Mouse (Mus musculus): ENCODE measurements at regions not wholly inside any gene's neighbourhood (a gene's known extent, or its start where the extent isn't known, plus 50 kb on each side); places are given as distances from the start of the nearest gene placed in this dataset.

DNA sequence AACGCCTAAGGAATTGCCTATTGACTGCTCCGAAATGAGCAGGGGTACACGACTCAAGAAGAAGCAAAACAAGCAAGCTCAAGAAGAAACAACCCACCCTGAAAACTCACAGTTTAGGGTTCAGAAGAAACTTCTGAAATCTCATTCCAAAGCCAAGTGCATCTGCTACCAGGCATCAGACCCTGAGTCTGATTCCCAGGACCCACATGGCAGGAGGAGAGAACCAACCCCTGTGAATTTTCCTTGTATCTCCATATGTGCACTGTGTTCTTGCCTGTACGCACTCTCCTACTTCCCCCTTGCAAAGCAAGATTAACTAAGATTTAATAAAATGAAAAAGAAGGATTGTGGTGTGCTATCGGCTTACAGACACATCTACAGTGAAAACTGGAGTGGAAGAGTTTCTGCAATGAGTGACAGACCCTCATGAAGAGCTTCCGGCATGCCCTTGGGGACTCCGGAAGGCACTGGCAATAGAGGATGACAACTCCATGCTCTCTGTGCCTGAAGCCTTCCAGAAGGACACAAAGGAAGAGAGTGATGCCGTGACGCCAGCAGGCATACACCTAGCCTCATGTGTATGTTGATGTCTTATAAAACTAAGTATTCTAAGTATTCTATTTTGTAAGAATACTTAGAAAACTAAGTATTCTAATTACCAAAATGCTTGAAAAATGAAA is 55.2 kb upstream of the 1110032F04Rik start:
- Histone ChIP-seq H3K36me3 (ENCODE audit: control insufficient read depth, insufficient read depth, low read length) (no peaks in the 10 kb centered on the region), H3K9me3 (ENCODE audit: control insufficient read depth, low read length) (no peaks in the 10 kb centered on the region), H3K4me3 (ENCODE audit: low read depth, low read length) (no peak overlapping the region), H3K4me2 (no peak overlapping the region), H3K4me1 (replicated peaks; ENCODE audit: control insufficient read depth, insufficient read depth, low read length) (no peaks in the 10 kb centered on the region), H3K27me3 (replicated peaks; ENCODE audit: control insufficient read depth, insufficient read depth, low read length) (no peaks in the 10 kb centered on the region), H3K9ac (ENCODE audit: low read depth, low read length) (no peak overlapping the region), H3K27ac (ENCODE audit: low read depth, low read length) (no peak overlapping the region)
- 83% methylated on average over 9 of the region's 9 CpGs for WGBS
- DNase-seq (ENCODE audit: low spot score) (no peak), ATAC-seq (replicated peaks; ENCODE audit: low FRiP score) (no peak)

DNA sequence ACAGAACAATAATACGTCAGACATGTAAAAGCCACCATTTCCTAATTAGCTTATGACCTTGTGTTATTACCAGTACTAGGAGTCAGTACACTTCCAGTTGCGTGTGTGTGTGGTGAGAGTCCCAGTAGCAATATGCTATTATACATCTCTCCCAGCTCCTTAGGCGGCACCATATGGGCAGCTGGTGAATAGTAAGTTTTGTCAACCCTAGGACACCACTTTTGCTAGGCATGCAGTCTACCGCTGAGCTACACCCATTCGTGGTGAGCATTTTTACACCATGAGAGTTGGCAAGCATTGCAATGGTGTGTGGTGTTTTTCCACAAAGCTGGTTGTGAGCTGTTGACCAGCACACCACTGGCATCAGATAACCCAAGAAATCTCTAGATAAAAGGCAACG is 53.8 kb upstream of the 1110032F04Rik start:
- no peak for DNase-seq (ENCODE audit: low spot score)
- no peaks in the 10 kb centered on the region for H3K27me3 ChIP-seq (replicated peaks; ENCODE audit: control insufficient read depth, insufficient read depth, low read length)
- WGBS, result 85% methylated on average over 6 of the region's 6 CpGs
- H3K9me3 ChIP-seq (ENCODE audit: control insufficient read depth, low read length), result no peaks in the 10 kb centered on the region
- no peak overlapping the region for H3K4me3 ChIP-seq (ENCODE audit: low read depth, low read length)
- H3K4me2 ChIP-seq, result no peak overlapping the region
- H3K36me3 ChIP-seq (ENCODE audit: control insufficient read depth, insufficient read depth, low read length), result no peaks in the 10 kb centered on the region
- no peak overlapping the region for H3K27ac ChIP-seq (ENCODE audit: low read depth, low read length)
- ATAC-seq (replicated peaks; ENCODE audit: low FRiP score), result no peak
- no peaks in the 10 kb centered on the region for H3K4me1 ChIP-seq (replicated peaks; ENCODE audit: control insufficient read depth, insufficient read depth, low read length)
- no peak overlapping the region for H3K9ac ChIP-seq (ENCODE audit: low read depth, low read length)

DNA sequence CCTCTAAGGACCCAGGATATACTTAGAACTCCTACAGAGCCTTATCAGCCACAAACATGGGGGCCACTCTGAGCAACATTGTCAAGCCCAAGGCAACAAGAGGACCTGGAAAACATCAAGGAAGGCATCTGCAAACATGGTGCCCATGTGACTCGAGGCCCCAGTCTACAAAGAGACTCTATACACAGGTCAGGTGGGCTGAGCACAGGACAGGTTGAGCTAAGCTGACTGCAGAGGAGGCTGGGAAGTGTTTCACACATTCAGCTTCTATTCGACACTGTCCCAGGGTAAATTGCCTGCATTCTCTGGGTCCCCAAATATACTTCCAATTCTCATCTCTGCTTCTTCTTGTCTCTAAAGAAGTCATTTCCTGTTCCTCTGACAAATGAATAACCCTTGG is 52.1 kb upstream of the 1110032F04Rik start:
- no peaks in the 10 kb centered on the region for H3K4me1 ChIP-seq (replicated peaks; ENCODE audit: control insufficient read depth, insufficient read depth, low read length)
- no peak overlapping the region for H3K4me2 ChIP-seq
- H3K27me3 ChIP-seq (replicated peaks; ENCODE audit: control insufficient read depth, insufficient read depth, low read length), result no peaks in the 10 kb centered on the region
- ATAC-seq (replicated peaks; ENCODE audit: low FRiP score), result no peak
- no peak overlapping the region for H3K4me3 ChIP-seq (ENCODE audit: low read depth, low read length)
- no peak for DNase-seq (ENCODE audit: low spot score)
- H3K27ac ChIP-seq (ENCODE audit: low read depth, low read length), result no peak overlapping the region
- no peaks in the 10 kb centered on the region for H3K9me3 ChIP-seq (ENCODE audit: control insufficient read depth, low read length)
- 67% methylated on average over 2 of the region's 2 CpGs for WGBS
- H3K36me3 ChIP-seq (ENCODE audit: control insufficient read depth, insufficient read depth, low read length), result no peaks in the 10 kb centered on the region
- H3K9ac ChIP-seq (ENCODE audit: low read depth, low read length), result no peak overlapping the region

All from liver, embryonic 11.5 days (tissue).